Mouse (Mus musculus): Measurements from ENCODE around the gene Trpc3.
A peak's percentile ranks its signal among the peaks of the same experiment; 100 is the strongest.
"Not testable (repeated sequence)": the region's sequence is repeated elsewhere in the genome, so short reads cannot be mapped to it uniquely, and the experiment has no call there.

The Trpc3 gene

DNA sequence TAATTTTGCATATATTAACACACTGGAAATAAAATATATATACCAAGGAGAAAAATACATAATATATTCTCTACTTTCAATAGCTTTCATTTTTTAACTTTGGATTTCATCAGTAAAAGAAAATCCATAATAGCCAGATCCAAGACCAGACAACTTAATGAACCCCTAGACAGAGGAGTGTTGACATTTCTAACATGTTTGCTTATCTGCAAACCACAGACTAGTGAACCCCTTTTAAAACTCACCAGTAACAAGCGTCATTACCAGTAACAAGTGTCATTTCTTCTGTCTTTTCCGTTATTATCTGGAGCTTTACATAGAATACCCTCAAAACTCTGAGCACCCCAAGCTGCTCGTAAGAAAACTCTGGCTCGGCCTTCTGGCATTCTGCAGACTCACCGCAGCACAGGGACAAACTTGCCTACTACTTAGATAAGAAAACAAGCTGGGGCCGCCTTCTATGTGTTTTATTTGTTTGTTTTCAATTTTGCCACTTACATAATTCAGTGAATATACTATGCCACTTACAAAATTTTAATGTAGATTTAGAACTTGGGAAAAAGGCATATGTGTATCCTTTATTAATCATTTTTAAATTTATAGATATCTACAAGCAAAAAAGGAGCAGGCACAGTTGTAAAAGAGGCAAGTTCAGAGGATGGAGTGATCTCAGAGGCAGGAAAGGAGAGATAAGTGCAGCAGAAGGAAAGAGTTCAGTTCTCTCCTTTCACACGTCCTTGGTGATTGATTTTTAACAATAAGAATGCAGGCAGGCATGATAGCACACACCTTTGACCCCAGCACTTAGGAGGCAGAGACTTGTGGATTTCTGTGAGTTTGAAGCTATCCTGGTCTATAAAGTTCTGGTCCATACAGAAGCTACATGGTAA lies 83.8 kb downstream of the Trpc3 start:
- DNase-seq (ENCODE audit: low spot score in 2 of 2) = no peak

DNA sequence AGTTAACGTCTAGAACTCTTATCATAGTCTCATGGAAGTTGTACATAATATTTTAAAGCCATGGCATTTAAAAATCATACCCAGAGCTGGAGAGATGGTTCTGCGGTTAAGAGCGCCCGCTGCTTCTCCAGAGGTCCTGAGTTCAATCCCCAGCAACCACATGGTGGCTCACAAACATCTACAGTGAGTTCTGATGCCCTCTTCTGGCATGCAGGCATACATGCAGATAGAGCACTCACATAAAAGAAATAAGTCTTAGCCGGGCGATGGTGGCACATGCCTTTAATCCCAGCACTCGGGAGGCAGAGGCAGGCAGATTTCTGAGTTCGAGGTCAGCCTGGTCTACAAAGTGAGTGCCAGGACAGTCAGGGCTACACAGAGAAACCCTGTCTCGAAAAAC lies 90.2 kb downstream of the Trpc3 start:
- DNase-seq (ENCODE audit: low spot score in 2 of 2) = not testable (repeated sequence)

- DNase-seq (ENCODE audit: low spot score in 2 of 2) = no peak
Observed at GRCm38 (mm10) chr3:36598811-36599210, 91.2 kb downstream of the Trpc3 start.

DNA sequence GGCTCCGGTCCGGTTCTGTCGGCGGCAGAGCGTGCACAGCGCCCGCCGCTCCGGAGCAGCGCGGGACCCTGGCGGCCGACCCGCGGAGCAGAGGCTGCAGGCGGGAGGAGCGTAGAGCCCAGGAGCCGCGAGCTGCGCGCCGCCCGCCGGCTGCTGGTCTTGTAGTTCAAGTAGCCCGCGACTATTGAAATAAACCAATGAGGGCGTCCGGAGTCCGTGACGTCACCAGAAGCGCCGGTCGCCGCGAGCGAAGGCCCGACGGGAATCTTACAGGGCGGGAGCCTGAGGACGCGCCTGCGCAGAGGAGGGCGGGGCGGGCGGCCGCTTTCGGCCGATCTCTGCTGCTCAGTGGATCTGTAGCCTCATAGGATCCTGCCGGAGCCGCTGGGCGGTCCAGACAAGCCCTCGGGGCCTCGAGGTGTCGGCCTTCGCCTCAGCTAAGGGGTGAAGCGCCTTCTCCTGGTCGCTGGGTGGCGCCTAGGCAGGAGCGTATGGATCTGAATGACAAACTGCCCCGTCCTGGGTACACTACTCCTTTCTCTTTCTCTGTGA lies 118.1 kb downstream of the Trpc3 start, which contains the start of gene Ccna2:
TSS of gene Ccna2 (minus strand) at position 324 of the 552 bp plus-strand sequence.
- DNase-seq (ENCODE audit: low spot score in 2 of 2) = peak; percentile 98

DNA sequence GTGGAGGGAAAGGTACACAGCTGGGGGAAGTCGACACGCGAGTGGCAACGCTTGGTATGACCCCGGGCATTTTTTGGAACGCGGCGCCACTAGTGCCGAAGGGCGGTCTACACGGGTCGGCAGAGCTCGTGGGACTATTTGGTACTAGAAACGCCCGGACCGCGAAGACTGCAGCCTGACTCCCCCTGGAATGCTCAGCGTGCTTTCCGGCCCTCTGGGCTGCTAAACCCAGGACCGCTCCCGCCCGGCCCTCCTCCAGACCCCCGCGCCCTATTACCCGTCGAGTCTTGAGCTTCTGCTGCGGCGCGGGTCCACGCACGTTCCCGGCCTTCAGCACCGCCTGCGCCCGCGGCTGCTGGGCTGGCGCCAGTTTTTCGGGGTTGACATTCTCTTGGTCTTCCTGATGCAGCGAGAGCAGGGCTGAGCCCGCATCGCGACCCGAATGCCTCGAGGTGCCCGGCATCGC lies 118.6 kb downstream of the Trpc3 start:
- no peak for DNase-seq (ENCODE audit: low spot score in 2 of 2)

All from spleen, postnatal 36 days (tissue).